17 mouse cellular contexts compared by ENCODE assay signal in the genomic region with DNA sequence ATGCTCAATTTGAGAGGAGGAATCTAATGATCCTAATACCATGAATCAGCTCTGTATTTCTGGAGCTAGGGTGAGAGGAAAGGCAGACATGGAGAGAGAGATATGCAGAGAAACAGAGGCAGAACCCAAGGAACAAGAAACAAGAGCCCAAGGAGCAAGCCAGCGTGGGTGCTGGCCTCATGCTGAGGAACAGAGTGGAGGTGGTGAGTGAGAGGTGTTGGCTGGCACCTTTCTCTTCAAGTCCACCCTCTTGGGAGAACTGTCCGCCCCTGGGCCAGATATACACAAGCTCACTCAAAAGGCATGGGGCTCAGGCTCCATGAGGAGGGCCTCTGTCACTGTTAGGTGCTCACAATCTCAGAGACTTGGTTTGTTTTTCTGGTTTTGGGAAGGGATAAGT.
"Had no signal": no experiment of that assay in that cellular context is flagged by ENCODE, and none has a peak within 500 bp of the region (broad histone marks: within the 10 kb centered on the region; RNA-seq: fewer than 3 reads in every experiment).

No protein-coding gene starts in this region.

- H3K9me3 ChIP-seq: lung, embryonic 15.5 days; megakaryocyte, embryonic 14.5 days; midbrain, embryonic 13.5 days; midbrain, embryonic 15.5 days; neural tube, embryonic 12.5 days; stomach, embryonic 15.5 days had no signal

- ATAC-seq: liver, postnatal 0 days; lung, postnatal 0 days; midbrain, embryonic 13.5 days; midbrain, embryonic 15.5 days had no signal

- H3K4me3 ChIP-seq: lung, embryonic 15.5 days; megakaryocyte, embryonic 14.5 days; midbrain, embryonic 13.5 days; midbrain, embryonic 15.5 days; neural tube, embryonic 12.5 days; stomach, embryonic 15.5 days had no signal

- H3K4me2 ChIP-seq: lung, embryonic 15.5 days; midbrain, embryonic 11.5 days; midbrain, embryonic 13.5 days; midbrain, embryonic 15.5 days; neural tube, embryonic 12.5 days; stomach, embryonic 15.5 days had no signal

- H3K9ac ChIP-seq: liver, postnatal 0 days; lung, embryonic 15.5 days; midbrain, embryonic 13.5 days; midbrain, embryonic 15.5 days; neural tube, embryonic 12.5 days; stomach, embryonic 15.5 days had no signal

- H3K27me3 ChIP-seq: lung, embryonic 15.5 days; midbrain, embryonic 13.5 days; midbrain, embryonic 15.5 days; neural tube, embryonic 12.5 days; stomach, embryonic 15.5 days had no signal

- H3K36me3 ChIP-seq: lung, embryonic 15.5 days; midbrain, embryonic 13.5 days; midbrain, embryonic 15.5 days; neural tube, embryonic 12.5 days; stomach, embryonic 15.5 days had no signal

- H3K4me1 ChIP-seq: midbrain, embryonic 13.5 days; midbrain, embryonic 15.5 days; neural tube, embryonic 12.5 days; stomach, embryonic 15.5 days had no signal

- DNase-seq: liver, postnatal 0 days; lung, adult 2 months; lung, postnatal 14 days; lung, postnatal 36 days; thymus, adult 2 months; thymus, postnatal 25 days; thymus, postnatal 4 days had no signal

- H3K27ac ChIP-seq: lung, embryonic 15.5 days; macrophage; midbrain, embryonic 13.5 days; midbrain, embryonic 15.5 days; neural tube, embryonic 12.5 days; stomach, embryonic 15.5 days; stomach, postnatal 0 days had no signal
